25 mouse cellular contexts compared by ENCODE assay signal in genomic region chr2:164161515-164162055, GRCm38 (mm10). TPM values are rescaled to one million over a fixed set of nuclear protein-coding genes. Genes with fewer than 3 reads are reported as not detected.
"Had no signal": no experiment of that assay in that cellular context is flagged by ENCODE, and none has a peak within 500 bp of the region (broad histone marks: within the 10 kb centered on the region; RNA-seq: fewer than 3 reads in every experiment).

No protein-coding gene starts in this region.

- ATAC-seq: liver, postnatal 0 days; lung, postnatal 0 days; midbrain, embryonic 15.5 days had no signal

- H3K9ac ChIP-seq: liver, embryonic 15.5 days; liver, postnatal 0 days; lung, embryonic 15.5 days; midbrain, embryonic 12.5 days; midbrain, embryonic 15.5 days; neural tube, embryonic 12.5 days; stomach, embryonic 15.5 days had no signal

- H3K36me3 ChIP-seq: liver, embryonic 15.5 days; lung, embryonic 15.5 days; midbrain, embryonic 15.5 days; stomach, embryonic 15.5 days had no signal

- H3K4me1 ChIP-seq: lung, embryonic 15.5 days; megakaryocyte, embryonic 14.5 days; midbrain, embryonic 12.5 days; midbrain, embryonic 15.5 days; neural tube, embryonic 12.5 days; stomach, embryonic 15.5 days had no signal

- H3K4me2 ChIP-seq: liver, embryonic 15.5 days; lung, embryonic 15.5 days; midbrain, embryonic 12.5 days; midbrain, embryonic 15.5 days; neural tube, embryonic 12.5 days; stomach, embryonic 15.5 days had no signal

- H3K9me3 ChIP-seq: liver, embryonic 15.5 days; lung, embryonic 15.5 days; megakaryocyte, embryonic 14.5 days; midbrain, embryonic 12.5 days; midbrain, embryonic 15.5 days; neural tube, embryonic 12.5 days; stomach, embryonic 15.5 days had no signal

- H3K4me3 ChIP-seq: liver, embryonic 15.5 days; lung, embryonic 15.5 days; megakaryocyte, embryonic 14.5 days; midbrain, embryonic 12.5 days; midbrain, embryonic 15.5 days; neural tube, embryonic 12.5 days; stomach, embryonic 15.5 days had no signal

- H3K27ac ChIP-seq: liver, embryonic 15.5 days; lung, embryonic 15.5 days; macrophage; midbrain, embryonic 12.5 days; midbrain, embryonic 15.5 days; neural tube, embryonic 12.5 days; stomach, embryonic 15.5 days; stomach, postnatal 0 days had no signal

- DNase-seq: liver, postnatal 0 days; lung, adult 2 months; lung, postnatal 14 days; lung, postnatal 36 days; right cerebral cortex, postnatal 14 days; spleen, adult 18-20 months; thymus, adult 2 months; thymus, postnatal 36 days had no signal

RNA-seq across cellular contexts. Expression of gene Kcns1, which starts 9.3 kb away (rescaled TPM):
- total RNA-seq: monocyte, adult 5-6 weeks; neutrophil, adult 5-6 weeks had no signal
- polyA plus RNA-seq: liver, embryonic 15.5 days; liver, postnatal 0 days; lung, embryonic 15.5 days; lung, postnatal 0 days; macrophage had no signal

RNA-seq across cellular contexts. Expression of gene Wfdc5, which starts 21.0 kb away (rescaled TPM):
- total RNA-seq: megakaryocyte progenitor cell, adult 5-6 weeks; midbrain, postnatal 0 days; monocyte, adult 5-6 weeks; neutrophil, adult 5-6 weeks had no signal
- polyA plus RNA-seq: liver, embryonic 15.5 days; liver, postnatal 0 days; lung, embryonic 15.5 days; macrophage; midbrain, embryonic 12.5 days; midbrain, embryonic 15.5 days; midbrain, postnatal 0 days; neural tube, embryonic 12.5 days; neural tube, embryonic 14.5 days; testis, adult 2 months had no signal

RNA-seq across cellular contexts. Expression of gene Wfdc12, which starts 28.8 kb away (rescaled TPM):
- total RNA-seq: megakaryocyte progenitor cell, adult 5-6 weeks; midbrain, postnatal 0 days; monocyte, adult 5-6 weeks; neutrophil, adult 5-6 weeks had no signal
- polyA plus RNA-seq: liver, embryonic 15.5 days; lung, embryonic 15.5 days; macrophage; midbrain, embryonic 12.5 days; midbrain, embryonic 15.5 days; midbrain, postnatal 0 days; neural tube, embryonic 12.5 days; neural tube, embryonic 14.5 days; small intestine, adult 2 months; stomach, embryonic 15.5 days had no signal

RNA-seq across cellular contexts. Expression of gene Wfdc15a, which starts 38.3 kb away (rescaled TPM):
- total RNA-seq: megakaryocyte progenitor cell, adult 5-6 weeks; midbrain, postnatal 0 days; monocyte, adult 5-6 weeks; neutrophil, adult 5-6 weeks had no signal
- polyA plus RNA-seq: liver, embryonic 15.5 days; liver, postnatal 0 days; lung, adult 2 months; lung, embryonic 15.5 days; lung, postnatal 0 days; macrophage; midbrain, embryonic 12.5 days; midbrain, embryonic 15.5 days; midbrain, postnatal 0 days; neural tube, embryonic 12.5 days; neural tube, embryonic 14.5 days; small intestine, adult 2 months; stomach, embryonic 15.5 days; thymus, adult 2 months had no signal

RNA-seq across cellular contexts. Expression of gene Wfdc15b, which starts 59.9 kb away (rescaled TPM):
- total RNA-seq: megakaryocyte progenitor cell, adult 5-6 weeks; midbrain, postnatal 0 days; monocyte, adult 5-6 weeks; neutrophil, adult 5-6 weeks had no signal
- polyA plus RNA-seq: liver, embryonic 15.5 days; lung, postnatal 0 days; macrophage; midbrain, embryonic 12.5 days; midbrain, embryonic 15.5 days; midbrain, postnatal 0 days; neural tube, embryonic 12.5 days; neural tube, embryonic 14.5 days; small intestine, adult 2 months; testis, adult 2 months; thymus, adult 2 months had no signal
